Mouse (Mus musculus) liver, embryonic 13.5 days (tissue): Measurements from ENCODE around the gene Ccr3. TPM values are rescaled to one million over a fixed set of nuclear protein-coding genes. Genes with fewer than 3 reads are reported as not detected.

Experiments
- polyA plus RNA-seq: library from polyadenylated mRNA; unstranded; fragments of >200 nt; fragmentation: Nextera tagmentation; extraction: Ambion mirVana; gene quantifications from 2 replicates; pipeline ENCODE4 v1.2.1, GENCODE M21; 2015

Ccr3 gene
- polyA plus RNA-seq, 1 experiment from 2014 or later, result 0.10 TPM

Other genes starting within 250 kb of the Ccr3 start
- 0.08 and 0.15 TPM in 2 replicates for gene Cxcr6, start 215.5 kb upstream of the Ccr3 start, polyA plus RNA-seq
- 3.4 and 3.8 TPM in 2 replicates for gene Fyco1, start 170.1 kb upstream of the Ccr3 start, polyA plus RNA-seq
- not detected in 2 replicates for gene Xcr1, start 159.9 kb upstream of the Ccr3 start, polyA plus RNA-seq
- gene Ccr1, start 53.3 kb upstream of the Ccr3 start, polyA plus RNA-seq, result 1.7 and 1.9 TPM in 2 replicates
- gene Ccr1l1, start 43.6 kb upstream of the Ccr3 start, polyA plus RNA-seq, result not detected in 2 replicates
- gene Ccr2, start 80.0 kb downstream of the Ccr3 start, polyA plus RNA-seq, result 3.9 and 4.5 TPM in 2 replicates
- gene Ccr5, start 99.6 kb downstream of the Ccr3 start, polyA plus RNA-seq, result 1.4 and 1.6 TPM in 2 replicates